8 mouse cellular contexts compared by ENCODE assay signal in the genomic region with DNA sequence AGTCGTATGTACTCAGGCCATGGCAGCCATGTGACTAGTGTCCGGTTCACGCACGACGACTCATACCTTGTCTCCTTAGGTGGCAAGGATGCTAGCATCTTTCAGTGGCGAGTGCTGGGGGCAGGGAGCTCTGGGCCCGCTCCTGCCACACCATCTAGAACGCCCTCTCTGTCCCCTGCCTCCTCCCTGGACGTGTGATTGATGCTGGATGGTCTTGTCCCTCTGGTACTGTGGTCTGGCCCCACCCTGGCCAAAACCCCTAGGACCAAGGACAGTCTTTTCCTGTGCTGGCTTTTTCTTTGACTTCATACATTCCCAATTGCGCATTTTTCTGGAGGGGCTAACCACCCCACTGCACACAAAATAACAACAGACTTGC. TPM values are rescaled to one million over a fixed set of nuclear protein-coding genes. Genes with fewer than 3 reads are reported as not detected.
DNase-seq lines count a peak whose midpoint lies in the region; ATAC-seq and TF ChIP-seq lines count a peak whose summit lies in the region.

No protein-coding gene starts in this region.

- H3K4me2 ChIP-seq in kidney, embryonic 15.5 days, result peak overlapping the region; percentile 72
- peak overlapping the region; percentile 73 for H3K4me2 ChIP-seq in midbrain, embryonic 12.5 days (replicated peaks)

- no peak for DNase-seq in kidney, postnatal 14 days
- DNase-seq in hindbrain, embryonic 10.5 days (ENCODE audit: low spot score), result peak; percentile 18
- DNase-seq in left cerebral cortex, postnatal 25 days (ENCODE audit: low spot score in 2 of 2), result no peak
- DNase-seq in cerebellum, postnatal 4 days (ENCODE audit: low spot score in 2 of 2), result no peak
- DNase-seq in kidney, adult 9 months, result no peak

- TF ChIP-seq POLR2A in bone marrow macrophage, adult 2 months (IDR thresholded peaks at IDR 0.05; ENCODE audit: borderline replicate concordance, low read depth, low read length), result no peak

- H3K4me1 ChIP-seq in kidney, embryonic 15.5 days, result peaks cover 45% of the 10 kb centered on the region
- H3K4me1 ChIP-seq in bone marrow macrophage, adult 2 months (ENCODE audit: control insufficient read depth, insufficient read depth, low read length), result peaks cover 35% of the 10 kb centered on the region
- H3K4me1 ChIP-seq in hindbrain, embryonic 10.5 days (replicated peaks), result peaks cover 46% of the 10 kb centered on the region
- H3K4me1 ChIP-seq in midbrain, embryonic 12.5 days, result peaks cover 35% of the 10 kb centered on the region

- H3K9me3 ChIP-seq in kidney, embryonic 15.5 days (replicated peaks), result no peaks in the 10 kb centered on the region
- H3K9me3 ChIP-seq in hindbrain, embryonic 10.5 days, result no peaks in the 10 kb centered on the region
- H3K9me3 ChIP-seq in midbrain, embryonic 12.5 days, result no peaks in the 10 kb centered on the region

- ATAC-seq in kidney, embryonic 15.5 days (replicated peaks; ENCODE audit: low FRiP score), result peak; percentile 22
- peak; percentile 38 for ATAC-seq in midbrain, embryonic 12.5 days (ENCODE audit: low FRiP score, low read depth)

- H3K36me3 ChIP-seq in kidney, embryonic 15.5 days, result peaks cover 63% of the 10 kb centered on the region
- peaks cover 60% of the 10 kb centered on the region for H3K36me3 ChIP-seq in hindbrain, embryonic 10.5 days
- H3K36me3 ChIP-seq in midbrain, embryonic 12.5 days, result peaks cover 22% of the 10 kb centered on the region

- H3K4me3 ChIP-seq in kidney, embryonic 15.5 days (replicated peaks), result peak overlapping the region; percentile 63
- H3K4me3 ChIP-seq in bone marrow macrophage, adult 2 months (ENCODE audit: insufficient read depth, low read length), result peak overlapping the region; percentile 20; the same call in 1 of the 2 replicates
- H3K4me3 ChIP-seq in hindbrain, embryonic 10.5 days, result peak overlapping the region; percentile 95
- peak overlapping the region; percentile 94 for H3K4me3 ChIP-seq in midbrain, embryonic 12.5 days

- TF ChIP-seq CTCF in bone marrow macrophage, adult 2 months (IDR thresholded peaks at IDR 0.05; ENCODE audit: low read depth, low read length), result 0 out of 2 replicates have a peak, but pooled peaks have one; percentile 16

- peak overlapping the region; percentile 96 for H3K9ac ChIP-seq in kidney, embryonic 15.5 days
- peak overlapping the region; percentile 99 for H3K9ac ChIP-seq in midbrain, embryonic 12.5 days (replicated peaks)

- peak overlapping the region; percentile 99 for H3K27ac ChIP-seq in kidney, embryonic 15.5 days
- H3K27ac ChIP-seq in bone marrow macrophage, adult 2 months (ENCODE audit: insufficient read depth, low read depth, low read length), result no peak overlapping the region
- H3K27ac ChIP-seq in hindbrain, embryonic 10.5 days, result peak overlapping the region; percentile 98
- H3K27ac ChIP-seq in midbrain, embryonic 12.5 days (replicated peaks), result peak overlapping the region; percentile 98

- no peaks in the 10 kb centered on the region for H3K27me3 ChIP-seq in kidney, embryonic 15.5 days
- H3K27me3 ChIP-seq in hindbrain, embryonic 10.5 days (ENCODE audit: insufficient read depth, poor library complexity, severe bottlenecking), result no peaks in the 10 kb centered on the region
- no peaks in the 10 kb centered on the region for H3K27me3 ChIP-seq in midbrain, embryonic 12.5 days

- intact Hi-C loops in left cerebral cortex, postnatal 25 days (cut with DNase I), result no loop called here

- 25% methylated on average over 10 of the region's 10 CpGs for WGBS in kidney, embryonic 15.5 days
- 40% methylated on average over 10 of the region's 10 CpGs for WGBS in hindbrain, embryonic 10.5 days
- 35% methylated on average over 10 of the region's 10 CpGs for WGBS in midbrain, embryonic 12.5 days

RNA-seq across cellular contexts. Expression of gene Mta2, which starts 0.6 kb away (rescaled TPM):
- polyA plus RNA-seq in kidney, embryonic 15.5 days (2015; fragmentation: Nextera tagmentation; extraction: Ambion mirVana), result 166 and 168 TPM in 2 replicates
- 78.6 and 81.2 TPM in 2 replicates for polyA plus RNA-seq in bone marrow macrophage, adult 2 months (2012; ENCODE audit: insufficient read depth, insufficient read length, missing spikeins)
- polyA plus RNA-seq in hindbrain, embryonic 10.5 days (2016; fragmentation: Nextera tagmentation; extraction: Ambion mirVana), result 178 and 184 TPM in 2 replicates
- polyA plus RNA-seq in midbrain, embryonic 12.5 days (2016; fragmentation: Nextera tagmentation; extraction: Ambion mirVana), result 189 and 192 TPM in 2 replicates
- 10 to 100 TPM; 46.0 to 46.9 TPM for total RNA-seq in left cerebral cortex, postnatal 25 days (2021)

RNA-seq across cellular contexts. Expression of gene Eml3, which starts 11.8 kb away (rescaled TPM):
- 28.7 and 33.5 TPM in 2 replicates for polyA plus RNA-seq in kidney, embryonic 15.5 days (2015; fragmentation: Nextera tagmentation; extraction: Ambion mirVana)
- 33.1 and 33.7 TPM in 2 replicates for polyA plus RNA-seq in bone marrow macrophage, adult 2 months (2012; ENCODE audit: insufficient read depth, insufficient read length, missing spikeins)
- 21.3 and 24.9 TPM in 2 replicates for polyA plus RNA-seq in hindbrain, embryonic 10.5 days (2016; fragmentation: Nextera tagmentation; extraction: Ambion mirVana)
- polyA plus RNA-seq in midbrain, embryonic 12.5 days (2016; fragmentation: Nextera tagmentation; extraction: Ambion mirVana), result 14.9 and 15.8 TPM in 2 replicates
- 1 to 10 TPM; 8.2 to 8.4 TPM for total RNA-seq in left cerebral cortex, postnatal 25 days (2021)

RNA-seq across cellular contexts. Expression of gene Rom1, which starts 12.0 kb away (rescaled TPM):
- 3.9 and 4.9 TPM in 2 replicates for polyA plus RNA-seq in kidney, embryonic 15.5 days (2015; fragmentation: Nextera tagmentation; extraction: Ambion mirVana)
- polyA plus RNA-seq in bone marrow macrophage, adult 2 months (2012; ENCODE audit: insufficient read depth, insufficient read length, missing spikeins), result 2.5 and 3.6 TPM in 2 replicates
- polyA plus RNA-seq in hindbrain, embryonic 10.5 days (2016; fragmentation: Nextera tagmentation; extraction: Ambion mirVana), result 3.4 and 4.2 TPM in 2 replicates
- 2.1 and 2.2 TPM in 2 replicates for polyA plus RNA-seq in midbrain, embryonic 12.5 days (2016; fragmentation: Nextera tagmentation; extraction: Ambion mirVana)
- 1 to 10 TPM; 5.7 TPM for total RNA-seq in left cerebral cortex, postnatal 25 days (2021)

RNA-seq across cellular contexts. Expression of gene Tut1, which starts 12.5 kb away (rescaled TPM):
- polyA plus RNA-seq in kidney, embryonic 15.5 days (2015; fragmentation: Nextera tagmentation; extraction: Ambion mirVana), result 32.9 and 33.5 TPM in 2 replicates
- 12.5 and 14.6 TPM in 2 replicates for polyA plus RNA-seq in bone marrow macrophage, adult 2 months (2012; ENCODE audit: insufficient read depth, insufficient read length, missing spikeins)
- 39.3 and 41.2 TPM in 2 replicates for polyA plus RNA-seq in hindbrain, embryonic 10.5 days (2016; fragmentation: Nextera tagmentation; extraction: Ambion mirVana)
- polyA plus RNA-seq in midbrain, embryonic 12.5 days (2016; fragmentation: Nextera tagmentation; extraction: Ambion mirVana), result 34.0 and 34.2 TPM in 2 replicates
- 10 to 100 TPM; 18.7 to 20.1 TPM for total RNA-seq in left cerebral cortex, postnatal 25 days (2021)

RNA-seq across cellular contexts. Expression of gene B3gat3, which starts 21.0 kb away (rescaled TPM):
- polyA plus RNA-seq in kidney, embryonic 15.5 days (2015; fragmentation: Nextera tagmentation; extraction: Ambion mirVana), result 51.2 and 51.8 TPM in 2 replicates
- 35.5 and 40.8 TPM in 2 replicates for polyA plus RNA-seq in bone marrow macrophage, adult 2 months (2012; ENCODE audit: insufficient read depth, insufficient read length, missing spikeins)
- 63.1 and 78.0 TPM in 2 replicates for polyA plus RNA-seq in hindbrain, embryonic 10.5 days (2016; fragmentation: Nextera tagmentation; extraction: Ambion mirVana)
- 71.9 and 72.5 TPM in 2 replicates for polyA plus RNA-seq in midbrain, embryonic 12.5 days (2016; fragmentation: Nextera tagmentation; extraction: Ambion mirVana)
- total RNA-seq in left cerebral cortex, postnatal 25 days (2021), result 100 to 1,000 TPM; 151 to 163 TPM

Comparison
In these comparisons a context has a peak if more than half of its experiments do, and no peak if none do; other contexts are left out.
1. H3K4me3 ChIP-seq: peak in every context shown above with its lines; median percentile 95 in hindbrain, embryonic 10.5 days; 94 in midbrain, embryonic 12.5 days; 63 in kidney, embryonic 15.5 days; 20 in bone marrow macrophage, adult 2 months.